Mouse (Mus musculus): Measurements from ENCODE around the gene Clec10a.

DNA sequence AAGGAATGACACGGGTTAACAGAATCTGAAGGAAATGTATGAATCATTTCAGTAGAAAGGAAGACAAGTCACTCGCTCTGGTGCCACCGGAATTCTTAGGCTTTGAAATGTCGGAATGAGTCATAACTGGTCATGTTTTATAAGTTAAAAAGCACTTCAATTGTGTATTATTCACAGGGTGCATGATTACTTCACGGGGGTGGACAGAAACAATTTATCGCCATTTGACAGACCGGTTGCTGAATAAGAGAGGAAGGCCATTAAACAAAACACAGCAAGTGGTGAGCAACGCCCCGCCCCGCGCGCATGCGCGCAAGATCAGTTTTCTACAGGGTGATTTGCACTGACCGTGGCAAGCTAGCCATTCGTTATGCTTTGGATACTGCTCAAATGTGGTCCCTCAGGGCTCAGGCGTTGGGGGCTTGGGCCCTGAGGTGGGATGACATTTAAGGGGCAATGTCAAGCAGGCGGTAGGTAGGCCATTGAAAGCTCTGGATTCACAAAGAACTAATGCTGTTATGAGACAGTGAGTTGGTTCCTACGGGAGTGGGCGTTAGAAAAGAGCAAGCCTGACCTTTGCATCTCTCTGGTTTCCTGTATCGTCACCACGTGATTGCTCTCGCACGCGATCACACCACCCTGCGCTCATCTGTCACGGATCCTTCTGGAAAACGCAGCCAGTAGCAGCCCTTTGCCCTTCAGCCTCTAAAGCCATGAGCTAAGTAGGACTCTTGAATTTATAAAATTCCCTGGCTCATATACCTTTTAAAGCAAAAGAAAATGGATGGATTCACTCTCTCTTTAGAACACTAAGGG lies 33.5 kb downstream of the Clec10a start:
- no peak for TF ChIP-seq POLR2A (IDR thresholded peaks at IDR 0.05; ENCODE audit: control insufficient read depth, extremely low read depth, insufficient read depth, low read length, poor library complexity)
- TF ChIP-seq CTCF (IDR thresholded peaks at IDR 0.05; ENCODE audit: borderline replicate concordance, control insufficient read depth, extremely low read depth, insufficient read depth, low read length, poor library complexity), result no peak
